Mouse (Mus musculus): ENCODE measurements around the gene Armc9.

The Armc9 gene

GRCm38 (mm10) chr1:86174602-86175001 is 20.0 kb downstream of the Armc9 start:
- no peak for DNase-seq (ENCODE audit: low spot score in 2 of 2)

DNA sequence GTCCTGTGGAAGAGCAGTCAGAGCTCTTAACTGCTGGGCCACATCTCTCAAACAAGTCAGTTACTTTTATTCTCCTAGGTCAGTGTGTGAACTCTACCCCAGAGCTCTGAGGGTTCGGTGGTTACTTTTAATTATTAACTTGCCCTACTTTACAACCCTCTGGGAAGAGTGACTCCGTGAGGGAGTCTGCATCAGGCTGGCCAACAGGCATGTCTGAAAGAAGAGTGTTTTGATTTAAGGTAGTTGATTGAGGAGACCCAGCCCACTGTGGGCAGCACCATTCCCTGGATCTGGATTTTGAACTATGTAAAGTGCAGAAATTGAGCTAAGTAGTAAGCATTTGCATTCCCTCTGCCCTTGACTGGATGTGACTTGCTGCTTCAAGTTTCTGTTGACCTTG is 21.5 kb downstream of the Armc9 start:
- no peak for DNase-seq (ENCODE audit: low spot score in 2 of 2)

- DNase-seq (ENCODE audit: low spot score in 2 of 2), result peak; percentile 59 to 72
Measured at GRCm38 (mm10) chr1:86178462-86179253, 24.1 kb downstream of the Armc9 start.

DNA sequence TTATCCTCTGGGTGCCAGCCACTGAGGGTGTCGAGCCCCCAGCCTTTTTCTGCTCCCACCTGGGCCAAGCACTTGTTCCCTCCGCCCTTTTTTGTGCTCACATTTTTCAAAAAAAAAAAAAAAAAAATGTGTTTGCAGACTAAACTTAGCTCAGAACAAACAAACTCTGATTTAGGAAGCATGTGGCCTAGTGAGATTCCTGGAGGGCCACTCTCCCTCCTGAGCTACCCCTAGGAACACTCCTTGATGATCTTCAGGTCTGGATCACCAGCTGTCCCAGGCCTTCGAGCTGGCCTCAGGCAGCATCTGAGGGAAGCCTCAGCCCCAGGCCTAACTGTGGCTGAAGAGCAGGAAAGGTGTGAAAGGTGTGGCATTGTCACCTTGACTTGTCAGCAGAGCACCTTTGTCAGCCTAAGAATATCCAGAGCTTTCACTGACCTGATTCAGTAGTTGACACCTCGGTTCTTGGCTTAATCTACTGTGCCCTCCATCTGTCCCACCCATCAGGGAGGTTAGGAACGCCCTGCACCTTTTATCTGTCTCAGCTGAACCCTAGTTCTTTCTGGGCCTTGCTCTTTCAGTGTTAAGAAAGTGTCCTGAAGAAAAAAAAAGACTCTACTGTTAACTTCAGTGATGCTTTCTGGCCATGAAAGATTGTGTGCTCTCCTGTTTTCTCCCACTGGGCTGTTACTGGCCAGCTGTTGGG is 27.6 kb downstream of the Armc9 start:
- no peak for DNase-seq (ENCODE audit: low spot score in 2 of 2)

DNA sequence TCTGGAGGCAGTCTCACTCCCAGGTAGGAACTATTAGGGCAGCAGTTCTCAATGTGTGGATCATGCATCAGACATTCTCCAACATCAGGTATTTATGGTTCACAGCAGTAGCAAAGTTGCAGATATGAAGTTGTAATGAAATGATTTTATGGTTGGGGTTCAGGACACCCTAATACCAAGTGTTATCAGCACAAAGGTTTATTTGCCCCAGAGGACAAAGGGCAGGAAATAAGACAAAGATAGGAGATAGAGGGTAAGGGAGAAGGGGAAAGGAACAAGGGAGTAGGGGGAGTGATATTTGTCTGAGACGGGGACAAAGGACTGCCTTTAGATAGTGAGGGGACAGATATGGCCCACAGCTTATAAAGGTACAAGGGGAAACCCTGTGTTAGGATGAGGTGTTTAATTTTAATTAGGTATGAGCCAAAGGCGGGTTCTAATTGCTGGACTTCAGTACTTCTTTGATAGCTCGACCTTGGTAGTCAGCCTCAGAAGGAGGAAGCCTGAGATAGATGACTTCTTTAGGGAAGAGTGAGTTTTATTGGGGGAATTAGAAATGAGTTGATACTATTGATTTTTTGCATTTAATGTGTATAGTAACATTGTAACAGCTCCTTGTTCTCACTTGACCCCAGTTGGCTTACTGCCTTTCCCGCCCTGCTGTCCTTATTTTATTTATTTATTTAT is 29.1 kb downstream of the Armc9 start:
- DNase-seq (ENCODE audit: low spot score in 2 of 2), result no peak

GRCm38 (mm10) chr1:86186762-86187161 is 32.2 kb downstream of the Armc9 start:
- DNase-seq (ENCODE audit: low spot score in 2 of 2), result no peak

DNA sequence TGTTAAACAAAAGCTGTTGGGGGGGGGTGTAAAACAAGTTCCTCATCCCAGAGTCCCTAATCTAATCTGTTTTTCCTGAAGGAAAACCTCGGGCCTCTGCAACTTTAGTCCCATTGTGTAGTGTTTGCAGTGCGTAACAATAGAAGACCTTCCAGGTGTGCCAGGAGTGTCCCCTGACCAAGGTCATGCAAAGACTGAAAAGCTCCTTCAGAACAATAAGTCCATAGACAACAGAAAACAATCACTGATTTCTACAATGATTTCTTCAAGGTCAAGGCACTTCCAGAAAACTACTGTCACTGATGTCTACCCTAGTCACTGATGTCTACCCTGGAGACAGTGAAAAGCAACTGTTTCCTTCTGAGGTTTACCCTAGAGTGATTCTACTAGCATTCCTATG is 33.3 kb downstream of the Armc9 start:
- no peak for DNase-seq (ENCODE audit: low spot score in 2 of 2)

- DNase-seq (ENCODE audit: low spot score in 2 of 2), result no peak
Measured at GRCm38 (mm10) chr1:86188271-86188670, 33.7 kb downstream of the Armc9 start.

DNA sequence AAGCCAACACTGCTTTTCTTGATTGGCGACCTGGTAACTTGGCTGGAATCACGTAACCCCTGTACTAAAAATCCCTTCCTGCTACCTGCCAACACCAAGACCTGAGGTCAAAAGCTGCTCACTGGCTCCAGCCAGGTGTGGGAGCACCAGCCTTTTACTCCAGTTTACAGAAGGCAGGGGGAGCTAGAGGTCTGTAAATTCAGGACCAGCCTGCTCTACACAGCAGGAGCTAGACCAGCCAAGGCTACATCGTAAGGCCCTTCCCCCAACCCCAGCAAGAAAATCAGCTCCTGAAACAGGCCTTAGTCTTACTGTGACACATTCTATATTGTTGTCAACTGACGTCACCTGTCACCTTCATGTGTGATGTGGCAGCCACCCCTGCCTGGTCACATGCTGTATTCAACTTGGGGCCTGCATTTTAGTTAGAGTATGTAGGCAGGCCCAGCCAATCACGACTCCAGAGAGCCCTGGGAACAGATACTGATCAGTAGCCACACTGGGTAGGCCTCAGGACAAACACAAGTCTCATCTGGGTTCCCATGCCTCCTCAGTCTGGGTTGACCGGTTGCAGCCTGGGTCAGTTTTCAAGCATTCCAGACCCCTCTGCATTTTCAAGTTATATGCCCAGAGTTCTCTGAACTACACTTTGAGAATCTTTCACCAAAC is 34.6 kb downstream of the Armc9 start:
- no peak for DNase-seq (ENCODE audit: low spot score in 2 of 2)

DNA sequence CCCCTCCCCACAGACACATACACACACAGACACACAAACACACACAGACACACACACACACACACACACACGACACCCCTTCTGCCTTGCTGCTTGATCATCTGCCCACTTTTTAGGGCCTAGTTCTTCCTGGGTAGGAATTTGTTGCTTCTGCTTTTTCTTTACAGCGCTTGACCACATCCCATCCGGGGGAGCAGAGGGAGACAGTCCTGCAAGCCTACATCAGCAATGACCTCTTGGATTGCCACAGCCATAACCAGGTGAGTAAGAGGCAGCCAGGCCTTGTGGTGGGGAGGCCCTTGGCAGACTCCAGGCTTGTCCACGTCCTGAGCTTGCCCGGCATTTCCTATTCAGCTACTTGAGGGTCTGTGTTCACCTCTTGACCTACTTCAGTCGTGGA is 36.3 kb downstream of the Armc9 start:
- DNase-seq (ENCODE audit: low spot score in 2 of 2), result no peak

GRCm38 (mm10) chr1:86194044-86194443 is 39.5 kb downstream of the Armc9 start:
- no peak for DNase-seq (ENCODE audit: low spot score in 2 of 2)

- no peak for DNase-seq (ENCODE audit: low spot score in 2 of 2)
Measured at GRCm38 (mm10) chr1:86198276-86198675, 43.7 kb downstream of the Armc9 start.

GRCm38 (mm10) chr1:86199026-86199425 is 44.4 kb downstream of the Armc9 start:
- no peak for DNase-seq (ENCODE audit: low spot score in 2 of 2)

- DNase-seq (ENCODE audit: low spot score in 2 of 2), result no peak
Measured at GRCm38 (mm10) chr1:86201312-86201711, 46.7 kb downstream of the Armc9 start.

- DNase-seq (ENCODE audit: low spot score in 2 of 2), result no peak
Measured at GRCm38 (mm10) chr1:86202617-86203219, 48.1 kb downstream of the Armc9 start.

- DNase-seq (ENCODE audit: low spot score in 2 of 2), result no peak
Measured at GRCm38 (mm10) chr1:86210676-86211075, 56.1 kb downstream of the Armc9 start.

DNA sequence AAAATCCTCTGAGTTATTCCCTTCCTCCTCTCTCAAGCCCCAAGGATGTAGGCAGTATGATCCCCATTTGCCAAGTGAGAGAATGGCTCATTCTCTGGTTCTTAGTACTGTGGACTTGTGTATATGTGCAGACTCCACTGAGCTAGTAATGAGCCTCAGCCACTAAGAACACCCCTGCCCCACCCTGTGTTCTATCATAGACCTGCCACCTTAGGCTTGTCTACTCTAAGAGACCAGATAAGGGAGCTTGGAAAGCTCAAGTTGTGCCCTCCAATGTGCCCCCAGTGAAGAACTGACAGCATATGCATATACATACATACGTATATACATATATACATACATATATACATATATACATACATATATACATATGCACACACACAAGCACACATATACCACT is 56.9 kb downstream of the Armc9 start:
- DNase-seq (ENCODE audit: low spot score in 2 of 2), result no peak

- no peak for DNase-seq (ENCODE audit: low spot score in 2 of 2)
Measured at GRCm38 (mm10) chr1:86212731-86213130, 58.2 kb downstream of the Armc9 start.

- DNase-seq (ENCODE audit: low spot score in 2 of 2), result peak; percentile 66 to 80
Measured at GRCm38 (mm10) chr1:86214158-86214557, 59.6 kb downstream of the Armc9 start.

DNA sequence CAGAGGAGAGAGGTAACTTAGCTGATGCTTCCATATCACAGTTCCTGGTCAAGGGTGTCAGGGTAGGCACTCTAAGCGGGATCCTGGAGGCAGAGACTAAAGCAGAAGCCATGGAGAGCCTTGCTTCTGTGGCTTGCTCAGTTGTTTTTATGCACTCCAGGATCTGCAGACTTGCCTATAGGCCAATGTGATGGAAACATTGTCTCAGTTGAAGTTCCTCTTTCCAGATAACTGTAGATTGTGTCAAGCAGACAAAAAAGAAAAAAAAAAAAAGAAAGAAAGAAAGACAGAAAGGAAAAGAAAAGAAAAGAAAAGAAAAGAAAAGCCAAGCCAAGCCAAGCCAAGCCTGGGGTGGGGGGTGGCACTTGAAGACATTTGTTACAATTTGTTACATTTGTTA is 60.7 kb downstream of the Armc9 start:
- no peak for DNase-seq (ENCODE audit: low spot score in 2 of 2)

GRCm38 (mm10) chr1:86216412-86216811 is 61.8 kb downstream of the Armc9 start:
- DNase-seq (ENCODE audit: low spot score in 2 of 2), result no peak

DNA sequence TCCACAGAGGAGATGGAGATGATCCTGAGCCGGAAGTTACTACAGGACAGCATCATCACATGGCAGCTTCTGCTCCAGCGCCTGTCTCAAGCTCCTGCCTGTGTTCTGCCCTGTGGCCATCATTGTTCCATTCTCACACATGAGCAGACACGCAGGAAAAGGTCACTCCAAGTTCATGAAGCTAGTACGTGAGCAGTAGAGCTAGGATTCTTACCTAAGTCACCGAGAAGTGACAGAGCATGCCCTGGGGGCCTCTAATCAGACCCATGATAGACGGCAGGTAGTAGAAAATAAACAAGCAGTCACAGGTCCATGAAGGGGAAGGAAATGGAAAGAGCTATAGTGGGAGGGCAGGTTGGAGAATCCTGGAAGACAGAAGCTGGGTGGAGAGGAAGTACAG is 63.4 kb downstream of the Armc9 start:
- DNase-seq (ENCODE audit: low spot score in 2 of 2), result no peak
